Mouse (Mus musculus) MEL (cell line): ENCODE data around the gene Txndc12. TPM values are rescaled to one million over a fixed set of nuclear protein-coding genes. Genes with fewer than 3 reads are reported as not detected.

ENCODE experiments used
- DNase-seq: peaks from one replicate; pipeline ENCODE4 v3.0.0; 2011; ENCODE audit warnings: low read depth, low spot score
- H3K27ac ChIP-seq: 2 replicates; pipeline ENCODE4 v1.5.1; 2012; ENCODE audit warnings: low read depth, mild to moderate bottlenecking, control low read depth, low read length, moderate library complexity; ENCODE audit not compliant: control insufficient read depth
- H3K27me3 ChIP-seq, 2 experiments: fragments of 150-350 bp in 1 of 2; sonication (generic) in 1 of 2; 2 replicates each; pipeline ENCODE4 v1.6.1; 2012; ENCODE audit warnings: low read length in 2 of 2, mild to moderate bottlenecking in 2 of 2, improper control_type of control experiment in 1 of 2, moderate library complexity in 1 of 2; ENCODE audit not compliant: insufficient read depth in 2 of 2, control insufficient read depth in 1 of 2
- H3K36me3 ChIP-seq, 2 experiments: 2 replicates each; pipeline ENCODE4 v1.6.1; 2012 to 2014; ENCODE audit warnings: low read length in 2 of 2, improper control_type of control experiment in 1 of 2, inconsistent platforms in 1 of 2, mild to moderate bottlenecking in 1 of 2; ENCODE audit not compliant: insufficient read depth in 2 of 2, control insufficient read depth in 1 of 2
- H3K4me1 ChIP-seq, 2 experiments: fragments of 150-350 bp in 1 of 2; sonication (generic) in 1 of 2; 2 replicates each; pipeline ENCODE4 v1.6.1; 2012; ENCODE audit warnings: low read length in 2 of 2, improper control_type of control experiment in 1 of 2, mild to moderate bottlenecking in 1 of 2; ENCODE audit not compliant: insufficient read depth in 2 of 2, control insufficient read depth in 1 of 2
- H3K4me3 ChIP-seq, 2 experiments: fragments of 150-350 bp in 1 of 2; sonication (generic) in 1 of 2; 2 replicates each; pipeline ENCODE4 v1.5.1; 2012; ENCODE audit warnings: low read depth in 2 of 2, low read length in 2 of 2, mild to moderate bottlenecking in 2 of 2, moderate library complexity in 2 of 2, control low read depth in 1 of 2, improper control_type of control experiment in 1 of 2; ENCODE audit not compliant: control insufficient read depth in 1 of 2, insufficient read depth in 1 of 2
- H3K79me2 ChIP-seq: 2 replicates; pipeline ENCODE4 v1.6.1; 2012; ENCODE audit warnings: mild to moderate bottlenecking, low read length, moderate library complexity; ENCODE audit not compliant: control insufficient read depth, poor library complexity, insufficient read depth
- H3K9ac ChIP-seq: 2 replicates; pipeline ENCODE4 v1.6.1; 2012; ENCODE audit warnings: low read depth, mild to moderate bottlenecking, control low read depth, low read length, moderate library complexity; ENCODE audit not compliant: control insufficient read depth, poor library complexity, severe bottlenecking
- H3K9me3 ChIP-seq: fragments of 150-350 bp; sonication (generic); replicated peaks from 2 replicates; pipeline ENCODE4 v1.6.1; 2012; ENCODE audit warnings: mild to moderate bottlenecking, low read length, improper control_type of control experiment, moderate library complexity; ENCODE audit not compliant: insufficient read depth
- CHD1 ChIP-seq: IDR thresholded peaks from 2 replicates; pipeline ENCODE4 v1.6.1; 2012; ENCODE audit warnings: low read depth, mild to moderate bottlenecking, inconsistent platforms, low read length, improper control_type of control experiment
- E2F4 ChIP-seq: IDR thresholded peaks from 2 replicates; pipeline ENCODE4 v1.6.1; 2011; ENCODE audit warnings: low read depth, low read length, improper control_type of control experiment, borderline replicate concordance
- EP300 ChIP-seq, 2 experiments: IDR thresholded peaks; 2 replicates each; pipeline ENCODE4 v1.6.1; 2011; ENCODE audit warnings: improper control_type of control experiment in 2 of 2, low read length in 2 of 2, low read depth in 1 of 2, mild to moderate bottlenecking in 1 of 2
- ETS1 ChIP-seq: IDR thresholded peaks from 2 replicates; pipeline ENCODE4 v1.6.1; 2012; ENCODE audit warnings: low read depth, mild to moderate bottlenecking, inconsistent platforms, low read length, improper control_type of control experiment, moderate library complexity
- GABPA ChIP-seq: IDR thresholded peaks from 2 replicates; pipeline ENCODE4 v1.6.1; 2012; ENCODE audit warnings: low read depth, mild to moderate bottlenecking, inconsistent platforms, low read length, improper control_type of control experiment, moderate library complexity
- GATA1 ChIP-seq: IDR thresholded peaks from 2 replicates; pipeline ENCODE4 v1.6.1; 2011; ENCODE audit warnings: low read depth, low read length, improper control_type of control experiment
- JUND ChIP-seq: IDR thresholded peaks from 2 replicates; pipeline ENCODE4 v1.6.1; 2011; ENCODE audit warnings: low read depth, mild to moderate bottlenecking, improper control_type of control experiment, low read length
- MAFK ChIP-seq: IDR thresholded peaks from 2 replicates; pipeline ENCODE4 v1.6.1; 2011; ENCODE audit warnings: low read depth, mild to moderate bottlenecking, low read length, improper control_type of control experiment, borderline replicate concordance
- MAX ChIP-seq: IDR thresholded peaks from 2 replicates; pipeline ENCODE4 v1.6.1; 2011; ENCODE audit warnings: low read length, improper control_type of control experiment
- MEF2A ChIP-seq: IDR thresholded peaks from 2 replicates; pipeline ENCODE4 v1.6.1; 2014; ENCODE audit warnings: low read depth, mild to moderate bottlenecking, inconsistent platforms, low read length, improper control_type of control experiment; ENCODE audit not compliant: poor library complexity, insufficient replicate concordance, severe bottlenecking; ENCODE audit errors: extremely low read depth
- MYB ChIP-seq: IDR thresholded peaks from 2 replicates; pipeline ENCODE4 v1.6.1; 2011; ENCODE audit warnings: mild to moderate bottlenecking, low read depth, low read length, improper control_type of control experiment
- NELFE ChIP-seq: IDR thresholded peaks from 2 replicates; pipeline ENCODE4 v1.6.1; 2011; ENCODE audit warnings: low read depth, low read length, improper control_type of control experiment
- POLR2A ChIP-seq, 2 experiments: IDR thresholded peaks; 2 replicates each; pipeline ENCODE4 v1.6.1; 2011 to 2012; ENCODE audit warnings: low read length in 2 of 2, mild to moderate bottlenecking in 2 of 2, control low read depth in 1 of 2, improper control_type of control experiment in 1 of 2, low read depth in 1 of 2, moderate library complexity in 1 of 2; ENCODE audit not compliant: control insufficient read depth in 1 of 2, insufficient read depth in 1 of 2, poor library complexity in 1 of 2
- POLR2AphosphoS2 ChIP-seq: IDR thresholded peaks from 2 replicates; pipeline ENCODE4 v1.6.1; 2011; ENCODE audit warnings: low read length, improper control_type of control experiment
- POLR2AphosphoS5 ChIP-seq: IDR thresholded peaks from 2 replicates; pipeline ENCODE4 v1.6.1; 2012; ENCODE audit warnings: low read depth, borderline replicate concordance, mild to moderate bottlenecking, inconsistent platforms, low read length, moderate library complexity, mixed read lengths
- RCOR1 ChIP-seq: IDR thresholded peaks from 2 replicates; pipeline ENCODE4 v1.6.1; 2012; ENCODE audit warnings: low read depth, mild to moderate bottlenecking, inconsistent platforms, low read length, improper control_type of control experiment
- SIN3A ChIP-seq: IDR thresholded peaks from 2 replicates; pipeline ENCODE4 v1.6.1; 2012; ENCODE audit warnings: low read length, improper control_type of control experiment, inconsistent platforms
- SMC3 ChIP-seq: IDR thresholded peaks from 2 replicates; pipeline ENCODE4 v1.6.1; 2011; ENCODE audit warnings: low read depth, low read length, improper control_type of control experiment
- TCF12 ChIP-seq: IDR thresholded peaks from 2 replicates; pipeline ENCODE4 v1.6.1; 2014; ENCODE audit warnings: low read depth, mild to moderate bottlenecking, inconsistent platforms, low read length, improper control_type of control experiment, moderate library complexity
- USF2 ChIP-seq, 2 experiments: IDR thresholded peaks; 2 replicates each; pipeline ENCODE4 v1.6.1; 2011 to 2012; ENCODE audit warnings: improper control_type of control experiment in 2 of 2, low read length in 2 of 2, borderline replicate concordance in 1 of 2, inconsistent platforms in 1 of 2, low read depth in 1 of 2, mild to moderate bottlenecking in 1 of 2; ENCODE audit not compliant: insufficient read depth in 1 of 2
- ZKSCAN1 ChIP-seq: IDR thresholded peaks from 2 replicates; pipeline ENCODE4 v1.6.1; 2012; ENCODE audit warnings: low read depth, mild to moderate bottlenecking, inconsistent platforms, low read length, improper control_type of control experiment, moderate library complexity
- ZMIZ1 ChIP-seq: IDR thresholded peaks from 2 replicates; pipeline ENCODE4 v1.6.1; 2012; ENCODE audit warnings: low read depth, mild to moderate bottlenecking, inconsistent platforms, low read length, improper control_type of control experiment, moderate library complexity
- ZNF384 ChIP-seq: IDR thresholded peaks from 2 replicates; pipeline ENCODE4 v1.6.1; 2012; ENCODE audit warnings: low read depth, mild to moderate bottlenecking, inconsistent platforms, low read length, improper control_type of control experiment
- polyA plus RNA-seq, 2 experiments: library from polyadenylated mRNA; stranded (reverse) in 1 of 2; unstranded in 1 of 2; fragments of >175 nt in 1 of 2; fragments of >200 nt in 1 of 2; gene quantifications; 2 replicates each; pipeline versions ENCODE4 v1.2.1 to v1.2.4; 2012; ENCODE audit warnings: low replicate concordance in 2 of 2, low read depth in 1 of 2; ENCODE audit not compliant: insufficient read length in 2 of 2, insufficient read depth in 1 of 2, missing spikeins in 1 of 2
- total RNA-seq: library from RNA; depleted of rRNA; stranded (reverse); fragments of 300-350 nt; gene quantifications from 2 replicates; pipeline ENCODE4 v1.2.3, GENCODE M21; 2012

The Txndc12 gene
- total and polyA plus RNA-seq, 3 experiments: 14.9 to 145 (median 47.4) TPM

DNA sequence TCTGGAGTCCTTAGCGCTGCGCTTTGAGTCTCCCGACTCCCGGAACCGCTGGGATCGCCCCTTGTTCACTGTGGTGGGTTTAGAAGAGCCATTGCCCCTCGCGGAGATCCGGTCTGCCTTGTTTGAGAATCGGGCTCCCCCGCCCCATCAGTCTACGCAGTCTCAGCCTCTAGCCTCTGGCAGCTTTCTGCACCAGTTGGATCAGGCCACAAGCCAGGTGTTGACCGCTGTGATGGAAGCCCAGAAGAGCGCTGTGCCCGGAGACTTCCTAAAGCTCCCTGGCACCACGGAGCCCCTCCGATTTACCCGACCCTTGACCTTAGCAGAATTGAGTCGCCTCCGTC lies 14.1 kb downstream of the Txndc12 start, which contains the start of gene A730015C16Rik:
TSS of gene A730015C16Rik (minus strand) at position 115 of the 344 bp plus-strand sequence.
- Histone ChIP-seq H3K27ac (peak within 1 kb of the TSS; percentile 58), H3K4me3 (peak within 1 kb of the TSS; percentile 76), H3K4me1 (peaks cover 0 to 7% of the 10 kb centered on the region in 2 experiments; a peak in 2 of 4 replicates), H3K9ac (peak within 1 kb of the TSS; percentile 79), H3K27me3 (no peaks in the 10 kb centered on the region), H3K36me3 (peaks cover 2 to 19% of the 10 kb centered on the region in 2 experiments; a peak in 3 of 4 replicates), H3K79me2 (peaks cover 29% of the 10 kb centered on the region), H3K9me3 (no peaks in the 10 kb centered on the region)
- TF ChIP-seq CHD1 (no peak), MYB (no peak), E2F4 (no peak), ZMIZ1 (no peak), SIN3A (0 out of 2 replicates have a peak, but pooled peaks have one; percentile 7), POLR2AphosphoS2 (no peak), ZNF384 (no peak), MAFK (no peak)
- DNase-seq: no peak

DNA sequence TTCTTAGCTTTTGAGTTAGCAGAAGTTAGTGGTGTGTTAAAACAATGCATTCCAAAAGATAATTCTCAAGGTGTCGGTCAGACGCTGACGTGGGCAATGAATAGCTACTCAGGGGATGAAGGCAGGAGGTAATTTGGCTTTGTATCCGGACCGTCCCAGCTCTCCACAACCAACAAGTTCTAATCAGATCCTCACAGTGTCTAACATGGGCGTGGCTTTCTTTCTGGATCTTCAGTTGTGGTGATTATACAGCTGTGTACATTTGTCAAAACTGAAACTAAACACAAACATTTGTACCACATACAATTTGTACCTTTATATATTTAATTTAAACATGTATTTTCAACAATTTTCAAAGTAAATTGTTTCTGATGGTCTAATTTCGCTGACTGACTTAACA lies 32.4 kb downstream of the Txndc12 start:
- TF ChIP-seq MEF2A (no peak), RCOR1 (no peak), USF2 (IDR thresholded peaks at IDR 0.05; ENCODE audit: borderline replicate concordance in 1 of 2, insufficient read depth in 1 of 2, low read depth in 1 of 2, low read length in 2 of 2) (no peak), JUND (no peak), ZKSCAN1 (no peak), SIN3A (peak; percentile 56; the same call in 1 of the 2 replicates), MAX (no peak), POLR2A (IDR thresholded peaks at IDR 0.05; ENCODE audit: control insufficient read depth in 1 of 2, insufficient read depth in 1 of 2, low read depth in 1 of 2, low read length in 2 of 2, poor library complexity in 1 of 2) (no peak), E2F4 (no peak), SMC3 (0 out of 2 replicates have a peak, but pooled peaks have one; percentile 10), ZMIZ1 (no peak), NELFE (no peak), MAFK (no peak), POLR2AphosphoS5 (no peak), TCF12 (peak; percentile 40; the same call in 1 of the 2 replicates), GATA1 (peak; percentile 40; the same call in 1 of the 2 replicates), EP300 (IDR thresholded peaks at IDR 0.05; ENCODE audit: low read depth in 1 of 2, low read length in 2 of 2) (peak; percentile 35; a peak in 2 of 4 replicates), ETS1 (0 out of 2 replicates have a peak, but pooled peaks have one; percentile 45), CHD1 (no peak), POLR2AphosphoS2 (no peak), GABPA (no peak)
- peak overlapping the region; percentile 59 to 82 for H3K4me3 ChIP-seq
- peak; percentile 66 for DNase-seq
- H3K27me3 ChIP-seq: no peaks in the 10 kb centered on the region
- no peaks in the 10 kb centered on the region for H3K9me3 ChIP-seq
- no peak overlapping the region for H3K27ac ChIP-seq
- H3K79me2 ChIP-seq: no peaks in the 10 kb centered on the region
- H3K36me3 ChIP-seq: no peaks in the 10 kb centered on the region; a peak in 2 of 4 replicates
- H3K4me1 ChIP-seq: peaks cover 3 to 4% of the 10 kb centered on the region in 2 experiments; a peak in 3 of 4 replicates
- no peak overlapping the region for H3K9ac ChIP-seq
